Mouse (Mus musculus) intestine, embryonic 16.5 days (tissue): ENCODE results near the gene Gpr141. TPM values are rescaled to one million over a fixed set of nuclear protein-coding genes. Genes with fewer than 3 reads are reported as not detected.

Experiments used
- ATAC-seq: fragments of 200-750 bp; cut with Nextera tagmentation; 2 replicates; pipeline ENCODE4 v1.8.0; 2017; ENCODE audit warnings: moderate TSS enrichment, moderate library complexity
- H3K27ac ChIP-seq: fragments of 300-500 bp; sonication (generic); 2 replicates; pipeline ENCODE4 v1.5.1; 2014; ENCODE audit warnings: mild to moderate bottlenecking, low read length
- H3K27me3 ChIP-seq: fragments of 300-500 bp; sonication (generic); replicated peaks from 2 replicates; pipeline ENCODE4 v1.6.1; 2014; ENCODE audit warnings: low read length, control low read depth, mixed read lengths; ENCODE audit not compliant: control insufficient read depth, insufficient read depth
- H3K36me3 ChIP-seq: fragments of 300-500 bp; sonication (generic); 2 replicates; pipeline ENCODE4 v1.6.1; 2014; ENCODE audit warnings: low read length, control low read depth; ENCODE audit not compliant: control insufficient read depth, insufficient read depth
- H3K4me1 ChIP-seq: fragments of 300-500 bp; sonication (generic); 2 replicates; pipeline ENCODE4 v1.6.1; 2014; ENCODE audit warnings: low read length, control low read depth, mixed read lengths; ENCODE audit not compliant: control insufficient read depth, insufficient read depth
- H3K4me2 ChIP-seq: fragments of 300-500 bp; sonication (generic); 2 replicates; pipeline ENCODE4 v1.6.1; 2014; ENCODE audit warnings: low read depth, low read length, control low read depth
- H3K4me3 ChIP-seq: fragments of 300-500 bp; sonication (generic); 2 replicates; pipeline ENCODE4 v1.5.1; 2014; ENCODE audit warnings: mild to moderate bottlenecking, low read length
- H3K9ac ChIP-seq: fragments of 300-500 bp; sonication (generic); 2 replicates; pipeline ENCODE4 v1.6.1; 2014; ENCODE audit warnings: low read depth, low read length
- H3K9me3 ChIP-seq: fragments of 300-500 bp; sonication (generic); 2 replicates; pipeline ENCODE4 v1.6.1; 2016; ENCODE audit warnings: low read length, control low read depth; ENCODE audit not compliant: control insufficient read depth
- WGBS: fragments of 180-500 bp; shearing (Covaris S2); extraction: QIAGEN DNeasy Blood & Tissue Kit; methylation state at CpG from one replicate; pipeline ENCODE4 v1.1.7; 2014; 5-methylcytosine and 5-hydroxymethylcytosine counted together
- polyA plus RNA-seq: library from polyadenylated mRNA; unstranded; fragments of >200 nt; fragmentation: Nextera tagmentation; extraction: Ambion mirVana; gene quantifications from 2 replicates; pipeline ENCODE4 v1.2.1, GENCODE M21; 2015

Gpr141 gene
- polyA plus RNA-seq, 1 experiment from 2014 or later: 0.86 TPM

DNA sequence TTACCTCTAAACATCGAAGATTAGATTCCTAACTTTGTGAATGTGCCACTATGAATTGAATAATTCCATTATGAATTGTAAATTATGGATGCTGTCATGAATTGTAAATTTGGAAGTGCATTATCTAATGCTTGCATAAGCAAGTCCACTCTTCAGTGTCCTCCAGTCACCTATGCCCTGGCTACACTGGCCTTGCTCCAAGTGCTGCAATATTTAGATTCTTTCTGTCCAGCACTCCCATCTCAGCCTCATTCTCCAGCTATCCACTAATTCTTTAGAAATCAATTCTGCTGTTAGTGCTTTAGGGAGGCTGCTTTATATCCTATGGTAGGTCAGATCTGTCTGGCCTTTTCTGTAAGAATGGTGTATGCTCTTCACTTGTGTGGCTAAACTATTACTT is 60.8 kb downstream of the Gpr141 start:
- no peak overlapping the region for H3K27ac ChIP-seq
- no peak overlapping the region for H3K4me2 ChIP-seq
- WGBS: 90% methylated on average over 1 of the region's 1 CpGs
- H3K9ac ChIP-seq: no peak overlapping the region
- H3K9me3 ChIP-seq: no peaks in the 10 kb centered on the region
- no peaks in the 10 kb centered on the region for H3K27me3 ChIP-seq
- no peaks in the 10 kb centered on the region for H3K36me3 ChIP-seq
- no peaks in the 10 kb centered on the region for H3K4me1 ChIP-seq
- ATAC-seq: no peak
- no peak overlapping the region for H3K4me3 ChIP-seq

DNA sequence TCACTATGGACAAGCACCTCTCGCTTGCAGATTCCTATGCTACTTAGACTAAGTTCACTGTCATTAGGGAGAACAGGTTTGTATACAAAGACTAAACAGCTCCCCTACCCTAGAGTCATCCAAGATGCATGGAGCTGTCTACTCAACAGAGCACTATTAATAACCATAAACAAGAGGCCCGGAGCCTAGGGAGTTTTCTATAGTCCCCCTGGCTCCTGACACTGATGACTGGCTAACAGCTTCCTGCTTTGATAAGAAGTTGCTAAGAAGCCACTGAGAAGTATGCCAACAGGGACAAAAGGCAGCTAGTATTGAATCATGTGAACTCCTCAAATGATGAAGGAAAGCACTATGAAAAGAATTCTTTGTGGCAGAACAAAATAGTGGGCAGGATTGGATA is 78.3 kb downstream of the Gpr141 start:
- Histone ChIP-seq H3K4me1 (no peaks in the 10 kb centered on the region), H3K9ac (no peak overlapping the region), H3K27ac (no peak overlapping the region), H3K36me3 (no peaks in the 10 kb centered on the region), H3K4me2 (no peak overlapping the region), H3K9me3 (no peaks in the 10 kb centered on the region), H3K27me3 (no peaks in the 10 kb centered on the region), H3K4me3 (no peak overlapping the region)
- WGBS: 44% methylated on average over 2 of the region's 2 CpGs
- ATAC-seq: no peak

DNA sequence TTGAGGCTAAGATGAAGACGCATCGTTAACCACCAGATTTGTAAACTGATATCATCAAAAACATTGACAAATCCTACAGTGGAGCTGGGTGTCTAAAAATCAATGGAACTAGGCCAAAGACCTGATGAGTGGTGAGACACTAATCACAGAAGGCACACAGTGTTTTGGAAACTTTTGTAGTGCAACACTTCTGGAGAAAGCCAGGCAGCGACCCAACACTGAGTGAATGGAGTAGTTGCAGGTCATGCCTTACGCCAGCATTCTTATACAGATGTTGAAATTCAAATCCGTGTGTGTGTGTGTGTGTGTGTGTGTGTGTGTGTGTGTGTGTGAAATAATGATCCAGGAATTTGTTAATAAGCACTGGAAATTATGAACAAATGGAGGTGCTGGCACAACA is 79.5 kb downstream of the Gpr141 start:
- H3K27me3 ChIP-seq: no peaks in the 10 kb centered on the region
- no peak overlapping the region for H3K27ac ChIP-seq
- H3K9ac ChIP-seq: no peak overlapping the region
- H3K36me3 ChIP-seq: no peaks in the 10 kb centered on the region
- no peaks in the 10 kb centered on the region for H3K9me3 ChIP-seq
- no peak overlapping the region for H3K4me3 ChIP-seq
- no peak for ATAC-seq
- no peaks in the 10 kb centered on the region for H3K4me1 ChIP-seq
- WGBS: 90% methylated on average over 5 of the region's 5 CpGs
- no peak overlapping the region for H3K4me2 ChIP-seq

DNA sequence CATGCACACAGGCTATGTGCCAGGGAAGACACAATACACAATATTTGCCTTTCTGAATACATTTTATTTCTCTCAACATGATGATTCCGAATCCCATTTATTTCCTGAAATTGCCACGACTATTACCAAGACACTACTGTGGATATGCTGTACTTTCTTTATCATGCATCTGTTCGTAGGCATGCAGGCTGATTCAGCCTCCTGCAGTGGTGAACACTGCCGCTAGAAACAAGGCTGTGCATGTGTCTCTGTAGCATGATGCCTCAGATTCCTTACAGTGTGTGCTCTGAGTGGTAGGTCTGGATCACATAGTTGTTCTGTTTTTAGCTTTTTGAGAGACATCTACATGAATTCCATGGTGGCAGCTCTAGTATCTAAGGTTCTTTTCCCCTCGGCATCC is 89.5 kb downstream of the Gpr141 start:
- Histone ChIP-seq H3K36me3 (no peaks in the 10 kb centered on the region), H3K9ac (no peak overlapping the region), H3K4me2 (no peak overlapping the region), H3K4me3 (no peak overlapping the region), H3K4me1 (no peaks in the 10 kb centered on the region), H3K27me3 (no peaks in the 10 kb centered on the region), H3K27ac (no peak overlapping the region), H3K9me3 (no peaks in the 10 kb centered on the region)
- no peak for ATAC-seq
- WGBS: 84% methylated on average over 5 of the region's 5 CpGs

DNA sequence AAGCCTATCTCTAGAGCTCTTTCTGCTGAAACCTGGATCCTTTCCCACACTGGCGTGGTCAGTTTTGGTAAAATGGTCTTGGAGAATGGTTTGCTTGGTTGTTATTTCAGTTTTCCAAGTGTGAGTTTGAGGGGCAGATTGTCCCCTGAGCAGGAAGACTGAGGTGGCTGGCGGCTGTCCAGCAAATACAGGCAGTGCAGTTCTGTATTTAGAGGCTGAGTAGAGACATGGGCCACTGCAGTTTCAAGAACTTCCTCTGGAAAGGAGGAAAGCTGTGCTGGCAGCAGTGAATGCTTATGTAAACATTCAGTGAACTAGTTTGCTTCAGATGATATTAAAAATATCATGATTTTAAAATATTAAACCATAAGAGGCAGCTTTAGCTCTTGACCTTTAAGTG is 93.2 kb downstream of the Gpr141 start:
- no peaks in the 10 kb centered on the region for H3K9me3 ChIP-seq

DNA sequence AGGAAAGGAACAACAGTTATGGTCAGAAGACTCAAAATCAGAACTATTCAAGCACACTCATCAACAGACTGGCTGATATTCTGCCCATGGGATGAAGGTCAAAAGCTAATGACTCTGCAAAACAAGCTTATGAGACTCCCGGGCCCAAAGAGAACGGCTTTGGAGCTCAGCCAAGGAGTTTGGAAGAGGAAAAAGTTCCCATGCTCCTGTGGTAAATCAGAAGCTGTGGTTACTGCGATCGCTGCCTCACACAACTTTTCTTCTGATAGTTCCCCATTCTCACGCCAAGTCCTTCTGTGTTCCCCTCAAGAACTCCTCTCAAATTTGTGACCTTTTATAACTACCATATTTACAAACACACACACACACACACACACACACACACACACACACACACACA is 105.1 kb downstream of the Gpr141 start:
- H3K27me3 ChIP-seq: no peaks in the 10 kb centered on the region
- no peak for ATAC-seq
- no peaks in the 10 kb centered on the region for H3K36me3 ChIP-seq
- H3K4me1 ChIP-seq: no peaks in the 10 kb centered on the region
- no peak overlapping the region for H3K4me3 ChIP-seq
- H3K4me2 ChIP-seq: no peak overlapping the region
- 48% methylated on average over 5 of the region's 5 CpGs for WGBS
- H3K27ac ChIP-seq: no peak overlapping the region
- H3K9ac ChIP-seq: no peak overlapping the region
- H3K9me3 ChIP-seq: no peaks in the 10 kb centered on the region

More for the DNA sequence above, 93.2 kb downstream of the Gpr141 start:
- 66% methylated on average over 2 of the region's 2 CpGs for WGBS
- H3K27ac ChIP-seq: no peak overlapping the region
- no peaks in the 10 kb centered on the region for H3K4me1 ChIP-seq
- no peak overlapping the region for H3K4me3 ChIP-seq
- H3K27me3 ChIP-seq: no peaks in the 10 kb centered on the region
- H3K36me3 ChIP-seq: no peaks in the 10 kb centered on the region
- no peak for ATAC-seq
- no peak overlapping the region for H3K4me2 ChIP-seq
- H3K9ac ChIP-seq: no peak overlapping the region

DNA sequence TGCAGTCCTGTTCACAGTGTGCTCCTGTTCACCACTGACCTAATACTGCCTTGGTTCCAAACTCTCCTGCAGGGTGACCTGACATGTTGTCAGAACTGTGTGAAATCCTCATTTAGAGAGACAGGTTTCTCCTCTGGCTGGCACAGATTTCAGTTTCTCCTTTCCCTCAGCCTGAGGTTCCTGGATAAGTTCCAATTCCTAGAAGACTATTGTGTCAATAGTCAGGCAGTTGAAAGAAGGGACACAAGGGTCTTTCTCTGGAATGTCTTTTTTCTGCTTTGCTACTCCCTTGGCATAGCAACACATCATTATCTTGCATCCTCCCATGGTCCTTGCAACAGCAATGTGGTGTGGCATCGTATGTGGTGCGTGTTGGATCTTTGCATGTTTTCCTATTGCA is 106.9 kb downstream of the Gpr141 start:
- Histone ChIP-seq H3K9ac (no peak overlapping the region), H3K4me3 (no peak overlapping the region), H3K9me3 (no peaks in the 10 kb centered on the region), H3K4me1 (no peaks in the 10 kb centered on the region), H3K27ac (no peak overlapping the region), H3K27me3 (no peaks in the 10 kb centered on the region), H3K4me2 (no peak overlapping the region), H3K36me3 (no peaks in the 10 kb centered on the region)
- no peak for ATAC-seq
- WGBS: 84% methylated on average over 2 of the region's 2 CpGs

DNA sequence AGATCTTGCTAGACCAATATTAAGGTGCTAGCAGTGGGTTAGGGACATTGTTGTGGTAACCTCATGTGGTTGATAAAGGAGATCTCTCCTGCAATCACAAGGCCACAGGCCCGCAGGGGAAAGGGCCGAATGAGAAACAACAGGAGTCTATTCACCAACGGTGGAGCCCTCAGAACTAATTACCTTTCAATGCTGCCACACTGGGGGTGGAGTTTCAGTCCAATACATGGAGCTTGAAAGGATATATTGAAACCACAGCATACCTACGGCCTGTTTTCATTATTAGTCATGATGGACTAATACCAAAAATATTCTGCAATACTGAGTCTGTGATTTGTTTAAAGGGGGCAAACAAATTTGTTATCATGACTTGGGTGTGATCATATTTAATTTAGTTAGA is 120.3 kb downstream of the Gpr141 start:
- Histone ChIP-seq H3K4me3 (no peak overlapping the region), H3K36me3 (no peaks in the 10 kb centered on the region), H3K9ac (no peak overlapping the region), H3K27ac (no peak overlapping the region), H3K4me2 (no peak overlapping the region), H3K27me3 (no peaks in the 10 kb centered on the region), H3K4me1 (no peaks in the 10 kb centered on the region), H3K9me3 (no peaks in the 10 kb centered on the region)
- no peak for ATAC-seq
- 59% methylated on average over 4 of the region's 4 CpGs for WGBS

DNA sequence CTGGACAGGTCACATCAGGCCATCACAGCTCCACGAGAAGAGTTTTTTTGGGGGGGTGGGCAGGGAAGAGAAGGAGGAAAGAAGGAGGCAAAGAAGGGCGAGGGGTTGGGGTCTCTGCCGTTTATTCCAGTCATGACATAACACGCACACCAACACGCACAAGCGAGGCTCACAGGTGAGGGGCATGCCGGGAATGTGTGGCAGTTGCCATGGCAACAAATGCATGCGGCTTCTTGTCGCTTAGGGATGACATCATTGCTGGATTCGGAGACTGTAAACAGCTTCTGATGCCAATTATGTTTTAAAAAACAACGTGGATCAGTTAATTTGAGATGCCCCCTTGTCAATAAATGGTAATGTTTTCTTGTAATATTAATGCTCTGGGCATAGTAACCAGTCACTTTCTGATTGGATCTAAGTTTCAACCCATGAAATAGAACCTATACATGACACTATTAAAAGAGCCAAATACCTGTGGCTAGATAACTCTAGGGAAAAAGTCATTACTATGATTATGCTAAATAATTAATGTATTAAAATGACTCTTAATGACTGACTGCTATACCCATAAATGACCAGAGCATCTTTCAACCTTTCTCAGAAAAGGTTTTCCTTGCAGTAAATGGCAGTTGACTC is 122.5 kb downstream of the Gpr141 start:
- no peaks in the 10 kb centered on the region for H3K36me3 ChIP-seq
- H3K4me1 ChIP-seq: no peaks in the 10 kb centered on the region
- H3K4me2 ChIP-seq: no peak overlapping the region
- 78% methylated on average over 11 of the region's 11 CpGs for WGBS
- no peak overlapping the region for H3K4me3 ChIP-seq
- no peaks in the 10 kb centered on the region for H3K27me3 ChIP-seq
- no peak overlapping the region for H3K27ac ChIP-seq
- ATAC-seq: no peak
- no peak overlapping the region for H3K9ac ChIP-seq
- H3K9me3 ChIP-seq: no peaks in the 10 kb centered on the region

DNA sequence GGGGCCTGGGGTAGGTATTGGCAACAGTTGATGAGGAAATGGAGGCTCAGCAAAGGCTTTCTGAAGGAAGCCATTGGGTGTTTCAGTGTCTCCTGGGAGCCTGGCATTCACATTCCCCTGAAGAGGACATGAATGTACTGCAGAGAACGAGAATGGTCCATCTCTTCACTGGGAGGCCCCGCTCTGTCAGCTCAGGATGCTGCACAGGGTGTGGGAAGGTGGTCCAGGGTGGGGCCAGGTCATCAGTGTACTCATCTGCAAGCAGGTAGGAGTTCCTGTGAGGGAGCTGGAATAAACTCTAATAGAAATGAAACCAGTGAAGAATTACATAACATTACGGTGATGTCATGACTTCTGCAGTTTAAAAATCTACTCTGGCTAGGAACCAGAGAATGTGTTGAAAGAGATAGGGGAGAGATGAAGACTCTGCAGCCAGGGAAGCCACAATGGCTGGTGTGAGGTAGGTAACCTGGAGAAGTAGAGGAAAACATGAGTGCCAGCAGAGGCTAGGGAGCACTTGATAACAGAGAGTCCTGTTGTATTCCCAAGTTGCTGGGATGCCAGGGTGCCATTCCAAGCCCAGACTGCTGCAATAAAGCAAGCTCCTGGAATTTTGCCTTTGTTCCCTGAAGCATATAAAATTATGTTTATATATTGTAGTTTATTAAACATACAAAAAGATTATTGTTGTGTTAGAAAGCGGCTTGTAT is 123.2 kb downstream of the Gpr141 start:
- H3K27ac ChIP-seq: no peak overlapping the region
- H3K27me3 ChIP-seq: no peaks in the 10 kb centered on the region
- H3K36me3 ChIP-seq: no peaks in the 10 kb centered on the region
- no peak overlapping the region for H3K9ac ChIP-seq
- H3K4me3 ChIP-seq: no peak overlapping the region
- H3K4me1 ChIP-seq: no peaks in the 10 kb centered on the region
- WGBS: 79% methylated on average over 4 of the region's 4 CpGs
- no peak overlapping the region for H3K4me2 ChIP-seq
- no peak for ATAC-seq
- H3K9me3 ChIP-seq: no peaks in the 10 kb centered on the region
